Mouse (Mus musculus) common myeloid progenitor, adult 5-6 weeks (primary cell): ENCODE data around the gene Chst1. TPM values are rescaled to one million over a fixed set of nuclear protein-coding genes. Genes with fewer than 3 reads are reported as not detected.
A peak's percentile ranks its signal among the peaks of the same experiment; 100 is the strongest.

ENCODE experiments used
- ATAC-seq: replicated peaks from 2 replicates; pipeline ENCODE4 v1.8.0; 2016; ENCODE audit warnings: low read depth, mild to moderate bottlenecking, moderate TSS enrichment, inconsistent platforms; ENCODE audit not compliant: poor library complexity, severe bottlenecking
- total RNA-seq: library from RNA; stranded (forward); fragments of 200-1000, 187-1606 nt; gene quantifications from 2 replicates; pipeline ENCODE4 v1.2.3, GENCODE M21; 2017

The Chst1 gene
- 0.64 and 1.7 TPM in 2 replicates for total RNA-seq

DNA sequence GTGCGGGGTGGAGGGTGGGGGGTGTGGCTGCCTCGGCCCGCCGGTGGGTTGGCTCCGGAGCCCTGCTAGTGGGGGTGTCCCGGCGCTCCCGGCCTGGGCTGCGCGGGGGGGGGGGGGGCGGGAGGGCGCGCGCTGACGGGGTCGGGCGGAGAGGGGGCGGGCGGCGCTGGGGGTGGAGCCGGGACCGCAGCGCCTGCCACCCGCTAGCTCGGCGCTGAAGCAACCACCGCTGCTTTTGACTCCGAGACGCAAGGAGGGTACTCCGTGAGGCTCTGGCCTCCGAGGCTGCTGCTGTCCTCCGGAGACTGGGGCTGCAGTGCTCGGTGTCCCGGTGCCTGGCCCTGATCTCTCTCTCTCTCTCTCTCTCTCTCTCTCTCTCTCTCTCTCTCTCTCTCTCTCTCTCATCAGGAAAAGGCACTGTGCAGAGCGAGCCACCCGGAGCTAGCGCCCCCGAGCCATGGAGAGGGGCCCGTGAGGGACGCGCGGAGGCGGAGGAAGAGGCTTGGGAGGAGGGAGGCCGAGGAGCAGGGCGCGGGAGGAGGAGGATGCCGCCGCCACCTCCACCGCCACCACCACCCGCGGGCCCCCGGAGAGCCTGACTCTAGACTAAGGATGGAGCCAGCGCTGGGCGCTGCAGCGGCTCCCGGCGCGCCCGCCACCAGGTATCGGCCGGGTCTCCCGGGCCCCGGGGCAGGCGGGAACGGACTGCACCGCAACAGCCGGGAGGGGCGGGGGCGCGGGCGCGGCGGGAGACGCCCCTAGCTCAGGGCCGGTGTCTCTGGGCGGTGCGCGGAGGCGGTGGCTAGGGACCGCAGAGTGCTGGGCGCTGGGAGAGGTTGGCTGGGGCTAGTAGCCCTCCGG, at the start of gene Chst1:
TSS of gene Chst1 (plus strand) at position 221 of the 861 bp plus-strand sequence.
- peak; percentile 22; the same call in 1 of the 2 replicates for ATAC-seq

GRCm38 (mm10) chr2:92550051-92550450, 49.5 kb upstream of the Chst1 start:
- ATAC-seq, result peak; percentile 50; the same call in 1 of the 2 replicates

GRCm38 (mm10) chr2:92554536-92554935, 45.0 kb upstream of the Chst1 start:
- ATAC-seq, result no peak

DNA sequence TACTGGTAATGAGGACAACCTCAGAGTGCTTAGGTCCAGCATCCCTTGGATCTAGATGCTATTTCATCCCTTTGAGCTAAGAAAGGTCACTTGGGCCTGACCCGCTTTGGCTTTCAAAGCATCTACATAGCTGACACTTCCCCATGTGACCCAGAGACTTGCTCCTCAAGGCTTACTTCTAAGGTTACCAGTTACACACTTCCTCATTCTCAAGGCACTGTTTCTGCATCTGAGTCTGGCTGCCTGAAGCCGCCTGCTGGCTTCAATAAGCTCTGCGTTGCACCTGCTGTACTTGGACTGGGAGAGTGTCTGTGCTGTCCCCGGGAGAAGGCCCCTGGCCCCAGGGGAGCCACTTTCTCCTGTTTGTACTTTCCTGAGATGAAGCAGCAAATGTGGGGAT, 36.6 kb upstream of the Chst1 start:
- ATAC-seq, result peak; percentile 98

DNA sequence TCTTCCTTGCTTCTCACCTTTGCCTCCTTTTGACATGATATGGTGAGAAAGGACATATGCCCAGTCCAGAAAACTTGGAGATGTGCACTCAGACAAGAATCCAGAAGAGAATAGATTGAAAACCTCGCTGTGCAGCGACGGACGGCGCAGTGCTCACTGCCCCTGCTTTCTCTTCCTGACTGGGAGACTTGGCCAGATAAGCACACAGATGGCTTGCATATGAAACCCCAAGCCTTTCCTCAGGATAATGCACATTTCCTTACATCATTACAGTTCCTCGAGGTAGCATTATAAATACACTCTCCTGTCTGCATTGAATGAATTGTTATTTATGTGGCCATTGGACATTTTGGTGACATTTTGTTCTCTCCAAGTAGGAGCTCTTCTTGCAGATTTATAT, 28.9 kb upstream of the Chst1 start:
- no peak for ATAC-seq

- ATAC-seq, result no peak
Observed at GRCm38 (mm10) chr2:92577824-92578223, 21.7 kb upstream of the Chst1 start.

GRCm38 (mm10) chr2:92581302-92581701, 18.2 kb upstream of the Chst1 start:
- ATAC-seq, result no peak

DNA sequence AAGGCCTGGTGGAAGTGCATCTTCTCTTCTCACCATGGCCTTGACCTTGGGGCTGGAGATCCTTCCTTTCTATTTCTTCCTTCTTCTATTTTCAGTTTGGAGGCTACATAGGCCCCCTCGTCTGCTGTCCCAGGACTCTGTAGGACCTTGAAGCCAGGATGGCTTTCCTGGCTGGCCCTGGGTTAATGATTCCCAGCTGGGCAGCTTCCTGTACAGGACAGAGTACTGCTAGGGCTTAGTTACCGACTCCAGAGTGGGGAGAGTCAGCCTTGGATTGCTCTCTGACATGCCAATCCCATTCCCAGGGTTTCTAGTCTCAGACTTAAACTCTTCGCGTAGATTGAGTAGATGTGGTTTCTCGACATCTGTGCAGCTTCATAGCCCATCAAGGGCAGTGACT, 16.9 kb upstream of the Chst1 start:
- ATAC-seq, result no peak

DNA sequence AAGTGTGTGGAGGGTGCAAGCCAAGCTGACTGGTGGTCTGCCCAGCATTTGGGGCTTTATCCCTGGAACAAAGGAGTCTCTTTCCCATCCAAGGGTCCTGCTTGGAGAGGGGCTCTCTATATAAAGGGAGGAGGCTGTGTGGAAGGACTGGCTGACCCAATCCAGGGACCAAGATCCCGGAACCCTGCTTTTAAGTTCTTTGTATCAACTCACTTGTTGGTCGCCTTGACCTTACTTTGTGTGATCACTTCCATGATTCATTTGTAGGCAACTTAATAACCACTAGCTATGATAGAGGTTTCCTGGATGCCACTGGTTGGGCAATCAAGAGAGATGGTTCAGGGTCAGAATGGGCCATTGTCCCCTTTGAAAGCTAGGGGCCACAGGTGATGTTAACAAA, 11.7 kb upstream of the Chst1 start:
- no peak for ATAC-seq

GRCm38 (mm10) chr2:92594929-92595730, 4.4 kb upstream of the Chst1 start:
- ATAC-seq, result no peak

DNA sequence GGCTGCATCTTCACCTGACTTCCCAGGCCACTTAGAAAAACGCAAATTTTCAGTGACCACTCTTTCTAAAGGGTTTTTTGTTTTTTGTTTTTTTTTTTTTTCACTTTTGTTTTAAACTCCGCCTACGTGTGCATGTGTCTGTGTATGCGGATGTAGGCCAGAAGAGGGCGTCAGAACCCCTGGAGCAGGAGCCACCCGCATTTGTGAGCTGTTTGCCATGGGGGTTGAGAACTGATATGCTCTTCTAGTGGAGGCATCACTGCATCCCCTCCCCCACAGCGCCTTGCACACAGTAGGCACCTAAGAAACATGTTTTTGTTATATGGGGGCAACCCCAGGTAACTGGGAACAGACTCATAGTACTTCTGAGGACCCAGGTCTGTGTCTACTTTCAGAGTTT, 2.2 kb upstream of the Chst1 start:
- peak; percentile 50 for ATAC-seq

DNA sequence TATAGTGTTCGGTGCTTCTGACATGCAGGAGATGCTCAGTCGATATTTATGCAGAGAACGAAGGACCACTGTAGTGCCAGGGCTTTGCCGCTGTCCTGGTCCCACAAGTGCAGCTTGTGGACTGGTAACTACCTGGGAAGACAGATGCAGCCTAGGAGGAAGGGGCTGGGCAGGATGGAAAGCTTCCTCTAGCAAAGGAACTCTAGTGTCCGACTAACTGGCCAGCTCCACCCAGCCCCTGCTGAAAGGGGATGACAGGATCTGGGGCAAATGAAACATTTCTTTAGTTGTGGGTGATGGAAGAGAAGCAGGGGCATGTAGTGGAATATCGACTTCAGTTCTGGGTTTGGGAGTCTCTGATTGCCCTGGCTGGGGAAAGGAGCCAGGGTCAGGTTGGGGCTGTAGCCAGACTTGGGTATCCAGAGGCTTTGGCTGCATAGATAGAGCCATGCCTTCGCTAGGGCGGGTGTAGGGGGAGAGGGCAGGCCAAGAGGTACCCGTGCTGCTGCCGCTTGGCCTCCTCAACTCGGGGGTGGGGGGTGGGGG, 493 bp upstream of the Chst1 start:
- no peak for ATAC-seq

GRCm38 (mm10) chr2:92600348-92600670, 802 bp downstream of the Chst1 start:
- ATAC-seq, result no peak

- ATAC-seq, result no peak
Observed at GRCm38 (mm10) chr2:92601246-92601645, 1.7 kb downstream of the Chst1 start.

DNA sequence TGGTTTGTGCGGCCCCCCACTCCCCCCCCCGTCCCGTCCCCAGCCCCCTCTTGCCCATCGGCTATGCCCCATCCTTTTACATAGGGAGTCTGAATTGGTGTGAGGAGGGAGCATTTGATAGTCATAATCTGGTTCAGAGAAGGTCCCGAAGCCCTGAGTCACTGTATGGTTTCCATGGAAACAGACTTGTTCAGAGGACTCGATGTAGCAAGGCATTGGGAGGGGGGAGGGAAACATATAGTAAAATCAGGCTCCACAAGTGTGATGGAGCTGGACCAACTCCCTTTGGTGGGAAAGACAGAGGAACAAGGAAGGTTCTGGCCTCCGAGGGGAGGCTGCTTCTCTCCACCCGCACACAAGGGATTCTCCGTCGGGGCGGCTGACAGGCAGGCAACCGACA, 2.6 kb downstream of the Chst1 start:
- ATAC-seq, result 0 out of 2 replicates have a peak, but pooled peaks have one; percentile 12

DNA sequence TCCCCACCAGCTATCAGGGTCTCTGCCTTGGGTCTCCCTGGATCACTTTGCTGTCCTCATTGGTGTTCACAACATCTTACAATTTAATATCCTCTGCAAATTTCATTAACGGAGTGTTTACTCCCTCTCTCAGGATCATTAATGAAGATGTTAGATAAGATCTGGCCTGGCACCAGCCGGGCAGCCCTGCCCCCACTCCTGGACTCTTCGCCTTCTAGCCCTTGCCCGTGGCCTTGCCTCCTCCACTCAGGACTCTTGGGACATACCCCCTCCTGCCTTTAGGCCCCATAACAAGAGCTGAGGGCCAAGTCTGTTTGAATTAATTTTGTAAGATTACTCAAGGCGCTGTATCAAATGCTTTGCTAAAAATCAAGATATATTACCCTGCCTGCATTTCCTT, 4.1 kb downstream of the Chst1 start:
- no peak for ATAC-seq

- no peak for ATAC-seq
Observed at GRCm38 (mm10) chr2:92604565-92604964, 5.1 kb downstream of the Chst1 start.

- ATAC-seq, result no peak
Observed at GRCm38 (mm10) chr2:92605995-92606394, 6.5 kb downstream of the Chst1 start.

- peak; percentile 16; the same call in 1 of the 2 replicates for ATAC-seq
Observed at GRCm38 (mm10) chr2:92607153-92607552, 7.6 kb downstream of the Chst1 start.

- ATAC-seq, result no peak
Observed at GRCm38 (mm10) chr2:92607592-92607991, 8.1 kb downstream of the Chst1 start.
